Mouse (Mus musculus): ENCODE measurements at regions not wholly inside any gene's neighbourhood (a gene's known extent, or its start where the extent isn't known, plus 50 kb on each side); places are given as distances from the start of the nearest gene placed in this dataset.

GRCm38 (mm10) chr12:27500516-27500915 lies 158.1 kb upstream of the Sox11 start:
- 23% methylated on average over 5 of the region's 5 CpGs for WGBS
- Histone ChIP-seq H3K4me1 (no peaks in the 10 kb centered on the region; the same call in 1 of the 2 replicates), H3K9me3 (no peaks in the 10 kb centered on the region), H3K4me2 (no peak overlapping the region), H3K36me3 (no peaks in the 10 kb centered on the region), H3K9ac (no peak overlapping the region), H3K4me3 (replicated peaks) (no peak overlapping the region), H3K27ac (no peak overlapping the region), H3K27me3 (replicated peaks) (no peaks in the 10 kb centered on the region)
- no peak for ATAC-seq (ENCODE audit: insufficient read depth, low FRiP score, low read depth)

- no peak overlapping the region for H3K4me2 ChIP-seq
- H3K27me3 ChIP-seq (replicated peaks) = no peaks in the 10 kb centered on the region
- ATAC-seq (ENCODE audit: insufficient read depth, low FRiP score, low read depth) = no peak
- H3K27ac ChIP-seq = no peak overlapping the region
- no peak overlapping the region for H3K9ac ChIP-seq
- no peaks in the 10 kb centered on the region for H3K36me3 ChIP-seq
- H3K4me1 ChIP-seq = no peaks in the 10 kb centered on the region; the same call in 1 of the 2 replicates
- 56% methylated on average over 2 of the region's 2 CpGs for WGBS
- H3K4me3 ChIP-seq (replicated peaks) = no peak overlapping the region
- H3K9me3 ChIP-seq = no peaks in the 10 kb centered on the region
Measured at GRCm38 (mm10) chr12:27499276-27499675, 156.9 kb upstream of the Sox11 start.

- Histone ChIP-seq H3K27ac (no peak overlapping the region), H3K9me3 (no peaks in the 10 kb centered on the region), H3K4me3 (replicated peaks) (no peak overlapping the region), H3K27me3 (replicated peaks) (no peaks in the 10 kb centered on the region), H3K4me2 (no peak overlapping the region), H3K36me3 (no peaks in the 10 kb centered on the region), H3K4me1 (no peaks in the 10 kb centered on the region; the same call in 1 of the 2 replicates), H3K9ac (no peak overlapping the region)
- WGBS = 44% methylated on average over 6 of the region's 6 CpGs
- ATAC-seq (ENCODE audit: insufficient read depth, low FRiP score, low read depth) = no peak
Measured at GRCm38 (mm10) chr12:27496826-27497557, 154.6 kb upstream of the Sox11 start.

GRCm38 (mm10) chr12:27492270-27492669 lies 149.9 kb upstream of the Sox11 start:
- Histone ChIP-seq H3K36me3 (no peaks in the 10 kb centered on the region), H3K27me3 (replicated peaks) (no peaks in the 10 kb centered on the region), H3K9ac (no peak overlapping the region), H3K27ac (no peak overlapping the region), H3K9me3 (no peaks in the 10 kb centered on the region), H3K4me2 (no peak overlapping the region), H3K4me3 (replicated peaks) (no peak overlapping the region), H3K4me1 (no peaks in the 10 kb centered on the region)
- WGBS = 18% methylated on average over 2 of the region's 2 CpGs
- 0 out of 2 replicates have a peak, but pooled peaks have one; percentile 49 for ATAC-seq (ENCODE audit: insufficient read depth, low FRiP score, low read depth)

GRCm38 (mm10) chr12:27481230-27481629 lies 138.9 kb upstream of the Sox11 start:
- H3K9me3 ChIP-seq = no peaks in the 10 kb centered on the region
- no peak overlapping the region for H3K4me3 ChIP-seq (replicated peaks)
- no peaks in the 10 kb centered on the region for H3K4me1 ChIP-seq
- no peaks in the 10 kb centered on the region for H3K27me3 ChIP-seq (replicated peaks)
- H3K4me2 ChIP-seq = no peak overlapping the region
- ATAC-seq (ENCODE audit: insufficient read depth, low FRiP score, low read depth) = no peak
- no peaks in the 10 kb centered on the region for H3K36me3 ChIP-seq
- H3K27ac ChIP-seq = no peak overlapping the region
- H3K9ac ChIP-seq = no peak overlapping the region

- Histone ChIP-seq H3K4me1 (no peaks in the 10 kb centered on the region), H3K36me3 (no peaks in the 10 kb centered on the region), H3K27me3 (replicated peaks) (no peaks in the 10 kb centered on the region), H3K4me2 (no peak overlapping the region), H3K4me3 (replicated peaks) (no peak overlapping the region), H3K9me3 (no peaks in the 10 kb centered on the region), H3K9ac (no peak overlapping the region), H3K27ac (no peak overlapping the region)
- ATAC-seq (ENCODE audit: insufficient read depth, low FRiP score, low read depth) = no peak
- WGBS = 91% methylated on average over 7 of the region's 7 CpGs
Measured at GRCm38 (mm10) chr12:27479601-27480001, 137.2 kb upstream of the Sox11 start.

GRCm38 (mm10) chr12:27474631-27475030 lies 132.3 kb upstream of the Sox11 start:
- Histone ChIP-seq H3K4me3 (replicated peaks) (no peak overlapping the region), H3K4me2 (no peak overlapping the region), H3K9ac (no peak overlapping the region), H3K27ac (no peak overlapping the region), H3K27me3 (replicated peaks) (no peaks in the 10 kb centered on the region), H3K4me1 (0 out of 2 replicates have a peak, but pooled peaks cover 10% of the 10 kb centered on the region), H3K36me3 (no peaks in the 10 kb centered on the region), H3K9me3 (no peaks in the 10 kb centered on the region)
- ATAC-seq (ENCODE audit: insufficient read depth, low FRiP score, low read depth) = no peak
- WGBS = 41% methylated on average over 4 of the region's 4 CpGs

GRCm38 (mm10) chr12:27471557-27471956 lies 129.2 kb upstream of the Sox11 start:
- Histone ChIP-seq H3K36me3 (no peaks in the 10 kb centered on the region), H3K9ac (no peak overlapping the region), H3K27ac (no peak overlapping the region), H3K9me3 (no peaks in the 10 kb centered on the region), H3K4me1 (0 out of 2 replicates have a peak, but pooled peaks cover 10% of the 10 kb centered on the region), H3K4me2 (no peak overlapping the region), H3K4me3 (replicated peaks) (no peak overlapping the region), H3K27me3 (replicated peaks) (no peaks in the 10 kb centered on the region)
- ATAC-seq (ENCODE audit: insufficient read depth, low FRiP score, low read depth) = no peak
- WGBS = 25% methylated on average over 5 of the region's 5 CpGs

GRCm38 (mm10) chr12:27470346-27470745 lies 128.0 kb upstream of the Sox11 start:
- Histone ChIP-seq H3K27me3 (replicated peaks) (no peaks in the 10 kb centered on the region), H3K27ac (no peak overlapping the region), H3K36me3 (no peaks in the 10 kb centered on the region), H3K9ac (no peak overlapping the region), H3K4me1 (peaks cover 17% of the 10 kb centered on the region; the same call in 1 of the 2 replicates), H3K4me2 (no peak overlapping the region), H3K9me3 (no peaks in the 10 kb centered on the region), H3K4me3 (replicated peaks) (no peak overlapping the region)
- no peak for ATAC-seq (ENCODE audit: insufficient read depth, low FRiP score, low read depth)

GRCm38 (mm10) chr12:27468782-27469181 lies 126.4 kb upstream of the Sox11 start:
- ATAC-seq (ENCODE audit: insufficient read depth, low FRiP score, low read depth) = no peak
- 50% methylated on average over 1 of the region's 1 CpGs for WGBS

GRCm38 (mm10) chr12:27468141-27468540 lies 125.8 kb upstream of the Sox11 start:
- no peak for ATAC-seq (ENCODE audit: insufficient read depth, low FRiP score, low read depth)
- Histone ChIP-seq H3K4me1 (peaks cover 17% of the 10 kb centered on the region; the same call in 1 of the 2 replicates), H3K9me3 (no peaks in the 10 kb centered on the region), H3K27ac (no peak overlapping the region), H3K4me3 (replicated peaks) (no peak overlapping the region), H3K9ac (no peak overlapping the region), H3K4me2 (no peak overlapping the region), H3K36me3 (no peaks in the 10 kb centered on the region), H3K27me3 (replicated peaks) (no peaks in the 10 kb centered on the region)
- WGBS = 71% methylated on average over 3 of the region's 3 CpGs

More at GRCm38 (mm10) chr12:27468782-27469181, 126.4 kb upstream of the Sox11 start:
- Histone ChIP-seq H3K9ac (no peak overlapping the region), H3K4me2 (no peak overlapping the region), H3K4me1 (peaks cover 17% of the 10 kb centered on the region; the same call in 1 of the 2 replicates), H3K9me3 (no peaks in the 10 kb centered on the region), H3K36me3 (no peaks in the 10 kb centered on the region), H3K27me3 (replicated peaks) (no peaks in the 10 kb centered on the region), H3K4me3 (replicated peaks) (no peak overlapping the region), H3K27ac (no peak overlapping the region)

GRCm38 (mm10) chr12:27465499-27466150 lies 123.3 kb upstream of the Sox11 start:
- no peak; the same call in 1 of the 2 replicates for ATAC-seq (ENCODE audit: insufficient read depth, low FRiP score, low read depth)
- no peaks in the 10 kb centered on the region for H3K36me3 ChIP-seq
- no peak overlapping the region for H3K4me3 ChIP-seq (replicated peaks)
- 30% methylated on average over 3 of the region's 3 CpGs for WGBS
- no peaks in the 10 kb centered on the region for H3K27me3 ChIP-seq (replicated peaks)
- no peak overlapping the region for H3K4me2 ChIP-seq
- H3K4me1 ChIP-seq = peaks cover 7% of the 10 kb centered on the region; the same call in 1 of the 2 replicates
- no peaks in the 10 kb centered on the region for H3K9me3 ChIP-seq
- H3K27ac ChIP-seq = no peak overlapping the region
- no peak overlapping the region for H3K9ac ChIP-seq

Data from stomach, embryonic 15.5 days (tissue).